Mouse (Mus musculus): ENCODE measurements around the gene Tmem211. TPM values are rescaled to one million over a fixed set of nuclear protein-coding genes. Genes with fewer than 3 reads are reported as not detected.
A peak's percentile ranks its signal among the peaks of the same experiment; 100 is the strongest.

Gene Tmem211
- polyA plus RNA-seq, 1 experiment from 2014 or later = not detected

- 45% methylated on average over 8 of the region's 8 CpGs for WGBS
- Histone ChIP-seq H3K9ac (no peak overlapping the region), H3K4me3 (no peak overlapping the region), H3K4me1 (replicated peaks) (peaks cover 8% of the 10 kb centered on the region), H3K4me2 (no peak overlapping the region), H3K9me3 (no peaks in the 10 kb centered on the region), H3K36me3 (no peaks in the 10 kb centered on the region), H3K27ac (replicated peaks) (no peak overlapping the region; the same call in 1 of the 2 replicates), H3K27me3 (no peaks in the 10 kb centered on the region)
- no peak for ATAC-seq (ENCODE audit: low FRiP score, low read depth)
Measured at GRCm38 (mm10) chr5:113199126-113199771, 27.5 kb upstream of the Tmem211 start.

- Histone ChIP-seq H3K9ac (no peak overlapping the region), H3K36me3 (no peaks in the 10 kb centered on the region), H3K27ac (replicated peaks) (no peak overlapping the region), H3K9me3 (no peaks in the 10 kb centered on the region), H3K4me1 (replicated peaks) (peaks cover 8% of the 10 kb centered on the region), H3K27me3 (no peaks in the 10 kb centered on the region), H3K4me3 (no peak overlapping the region), H3K4me2 (no peak overlapping the region)
- ATAC-seq (ENCODE audit: low FRiP score, low read depth) = no peak
- 89% methylated on average over 10 of the region's 10 CpGs for WGBS
Measured at GRCm38 (mm10) chr5:113199772-113200134, 27.0 kb upstream of the Tmem211 start.

GRCm38 (mm10) chr5:113204193-113204592, 22.5 kb upstream of the Tmem211 start:
- Histone ChIP-seq H3K4me1 (replicated peaks) (peaks cover 21% of the 10 kb centered on the region), H3K4me3 (no peak overlapping the region), H3K27me3 (no peaks in the 10 kb centered on the region), H3K27ac (replicated peaks) (no peak overlapping the region), H3K36me3 (no peaks in the 10 kb centered on the region), H3K9ac (no peak overlapping the region), H3K9me3 (no peaks in the 10 kb centered on the region), H3K4me2 (no peak overlapping the region)
- 90% methylated on average over 9 of the region's 9 CpGs for WGBS
- ATAC-seq (ENCODE audit: low FRiP score, low read depth) = no peak

- no peak for ATAC-seq (ENCODE audit: low FRiP score, low read depth)
- Histone ChIP-seq H3K9ac (no peak overlapping the region), H3K9me3 (no peaks in the 10 kb centered on the region), H3K27me3 (no peaks in the 10 kb centered on the region), H3K27ac (replicated peaks) (no peak overlapping the region), H3K36me3 (no peaks in the 10 kb centered on the region), H3K4me3 (no peak overlapping the region), H3K4me2 (no peak overlapping the region), H3K4me1 (replicated peaks) (peaks cover 24% of the 10 kb centered on the region)
- 62% methylated on average over 9 of the region's 9 CpGs for WGBS
Measured at GRCm38 (mm10) chr5:113206670-113207352, 19.9 kb upstream of the Tmem211 start.

- WGBS = 63% methylated on average over 4 of the region's 4 CpGs
- Histone ChIP-seq H3K9me3 (no peaks in the 10 kb centered on the region), H3K4me1 (replicated peaks) (peaks cover 24% of the 10 kb centered on the region), H3K27me3 (no peaks in the 10 kb centered on the region), H3K27ac (replicated peaks) (peak overlapping the region; percentile 75; the same call in 1 of the 2 replicates), H3K4me3 (no peak overlapping the region), H3K4me2 (no peak overlapping the region), H3K9ac (no peak overlapping the region), H3K36me3 (no peaks in the 10 kb centered on the region)
- no peak for ATAC-seq (ENCODE audit: low FRiP score, low read depth)
Measured at GRCm38 (mm10) chr5:113208048-113208447, 18.7 kb upstream of the Tmem211 start.

- Histone ChIP-seq H3K4me3 (no peak overlapping the region), H3K27me3 (no peaks in the 10 kb centered on the region), H3K9ac (no peak overlapping the region), H3K4me1 (replicated peaks) (peaks cover 24% of the 10 kb centered on the region), H3K27ac (replicated peaks) (peak overlapping the region; percentile 75), H3K9me3 (no peaks in the 10 kb centered on the region), H3K36me3 (no peaks in the 10 kb centered on the region), H3K4me2 (0 out of 2 replicates have a peak overlapping the region, but pooled peaks have one; percentile 17)
- 35% methylated on average over 11 of the region's 11 CpGs for WGBS
- peak; percentile 68 for ATAC-seq (ENCODE audit: low FRiP score, low read depth)
Measured at GRCm38 (mm10) chr5:113208622-113209400, 17.9 kb upstream of the Tmem211 start.

- WGBS = 44% methylated on average over 11 of the region's 11 CpGs
- Histone ChIP-seq H3K4me2 (0 out of 2 replicates have a peak overlapping the region, but pooled peaks have one; percentile 17), H3K27ac (replicated peaks) (peak overlapping the region; percentile 75), H3K9ac (no peak overlapping the region), H3K4me1 (replicated peaks) (peaks cover 24% of the 10 kb centered on the region), H3K4me3 (no peak overlapping the region), H3K27me3 (no peaks in the 10 kb centered on the region), H3K36me3 (no peaks in the 10 kb centered on the region), H3K9me3 (no peaks in the 10 kb centered on the region)
- ATAC-seq (ENCODE audit: low FRiP score, low read depth) = no peak
Measured at GRCm38 (mm10) chr5:113209401-113209750, 17.3 kb upstream of the Tmem211 start.

- H3K27me3 ChIP-seq = no peaks in the 10 kb centered on the region
- peak overlapping the region; percentile 75 for H3K27ac ChIP-seq (replicated peaks)
- no peak overlapping the region for H3K4me2 ChIP-seq
- ATAC-seq (ENCODE audit: low FRiP score, low read depth) = no peak
- H3K9ac ChIP-seq = no peak overlapping the region
- no peaks in the 10 kb centered on the region for H3K9me3 ChIP-seq
- no peak overlapping the region for H3K4me3 ChIP-seq
- H3K36me3 ChIP-seq = no peaks in the 10 kb centered on the region
- peaks cover 24% of the 10 kb centered on the region for H3K4me1 ChIP-seq (replicated peaks)
- WGBS = 82% methylated on average over 13 of the region's 13 CpGs
Measured at GRCm38 (mm10) chr5:113209898-113210297, 16.8 kb upstream of the Tmem211 start.

- Histone ChIP-seq H3K9me3 (no peaks in the 10 kb centered on the region), H3K4me3 (no peak overlapping the region), H3K36me3 (no peaks in the 10 kb centered on the region), H3K27ac (replicated peaks) (peak overlapping the region; percentile 75), H3K4me1 (replicated peaks) (peaks cover 24% of the 10 kb centered on the region), H3K9ac (no peak overlapping the region), H3K27me3 (no peaks in the 10 kb centered on the region), H3K4me2 (no peak overlapping the region)
- no peak for ATAC-seq (ENCODE audit: low FRiP score, low read depth)
- 66% methylated on average over 6 of the region's 6 CpGs for WGBS
Measured at GRCm38 (mm10) chr5:113210314-113210713, 16.4 kb upstream of the Tmem211 start.

- WGBS = 76% methylated on average over 10 of the region's 10 CpGs
- Histone ChIP-seq H3K4me2 (no peak overlapping the region), H3K9me3 (no peaks in the 10 kb centered on the region), H3K27ac (replicated peaks) (no peak overlapping the region), H3K9ac (no peak overlapping the region), H3K27me3 (no peaks in the 10 kb centered on the region), H3K4me3 (no peak overlapping the region), H3K4me1 (replicated peaks) (peaks cover 20% of the 10 kb centered on the region), H3K36me3 (no peaks in the 10 kb centered on the region)
- ATAC-seq (ENCODE audit: low FRiP score, low read depth) = no peak
Measured at GRCm38 (mm10) chr5:113212156-113212835, 14.4 kb upstream of the Tmem211 start.

- no peak overlapping the region for H3K27ac ChIP-seq (replicated peaks)
- H3K4me2 ChIP-seq = no peak overlapping the region
- H3K9ac ChIP-seq = no peak overlapping the region
- 91% methylated on average over 7 of the region's 8 CpGs for WGBS
- H3K9me3 ChIP-seq = no peaks in the 10 kb centered on the region
- ATAC-seq (ENCODE audit: low FRiP score, low read depth) = no peak
- H3K27me3 ChIP-seq = no peaks in the 10 kb centered on the region
- H3K36me3 ChIP-seq = no peaks in the 10 kb centered on the region
- no peak overlapping the region for H3K4me3 ChIP-seq
- H3K4me1 ChIP-seq (replicated peaks) = peaks cover 9% of the 10 kb centered on the region
Measured at GRCm38 (mm10) chr5:113214041-113214440, 12.7 kb upstream of the Tmem211 start.

GRCm38 (mm10) chr5:113214455-113214854, 12.3 kb upstream of the Tmem211 start:
- no peak for ATAC-seq (ENCODE audit: low FRiP score, low read depth)
- no peak overlapping the region for H3K27ac ChIP-seq (replicated peaks)
- H3K9me3 ChIP-seq = no peaks in the 10 kb centered on the region
- H3K4me2 ChIP-seq = no peak overlapping the region
- H3K4me1 ChIP-seq (replicated peaks) = peaks cover 5% of the 10 kb centered on the region
- H3K27me3 ChIP-seq = no peaks in the 10 kb centered on the region
- no peak overlapping the region for H3K9ac ChIP-seq
- no peaks in the 10 kb centered on the region for H3K36me3 ChIP-seq
- H3K4me3 ChIP-seq = no peak overlapping the region
- WGBS = 68% methylated on average over 11 of the region's 11 CpGs

Data from hindbrain, embryonic 15.5 days (tissue).